Mouse (Mus musculus): ENCODE results near the gene Enox1.

The Enox1 gene

GRCm38 (mm10) chr14:77679877-77680276 lies 523.3 kb downstream of the Enox1 start:
- no peak for DNase-seq (ENCODE audit: low spot score in 2 of 2)

GRCm38 (mm10) chr14:77682888-77683555 lies 526.5 kb downstream of the Enox1 start:
- no peak for DNase-seq (ENCODE audit: low spot score in 2 of 2)

GRCm38 (mm10) chr14:77689816-77690215 lies 533.3 kb downstream of the Enox1 start:
- no peak for DNase-seq (ENCODE audit: low spot score in 2 of 2)

- DNase-seq (ENCODE audit: low spot score in 2 of 2) = no peak
Measured at GRCm38 (mm10) chr14:77705006-77705405, 548.4 kb downstream of the Enox1 start.

- no peak for DNase-seq (ENCODE audit: low spot score in 2 of 2)
Measured at GRCm38 (mm10) chr14:77706511-77707246, 550.1 kb downstream of the Enox1 start.

GRCm38 (mm10) chr14:77707279-77707678 lies 550.7 kb downstream of the Enox1 start:
- no peak for DNase-seq (ENCODE audit: low spot score in 2 of 2)

- no peak for DNase-seq (ENCODE audit: low spot score in 2 of 2)
Measured at GRCm38 (mm10) chr14:77708354-77709150, 552.0 kb downstream of the Enox1 start.

GRCm38 (mm10) chr14:77714931-77715535 lies 558.5 kb downstream of the Enox1 start:
- no peak for DNase-seq (ENCODE audit: low spot score in 2 of 2)

GRCm38 (mm10) chr14:77716981-77717380 lies 560.4 kb downstream of the Enox1 start:
- no peak for DNase-seq (ENCODE audit: low spot score in 2 of 2)

- no peak for DNase-seq (ENCODE audit: low spot score in 2 of 2)
Measured at GRCm38 (mm10) chr14:77718814-77719213, 562.3 kb downstream of the Enox1 start.

- DNase-seq (ENCODE audit: low spot score in 2 of 2) = no peak
Measured at GRCm38 (mm10) chr14:77738056-77738455, 581.5 kb downstream of the Enox1 start.

- no peak for DNase-seq (ENCODE audit: low spot score in 2 of 2)
Measured at GRCm38 (mm10) chr14:77738751-77739365, 582.3 kb downstream of the Enox1 start.

- no peak for DNase-seq (ENCODE audit: low spot score in 2 of 2)
Measured at GRCm38 (mm10) chr14:77739376-77739775, 582.8 kb downstream of the Enox1 start.

- DNase-seq (ENCODE audit: low spot score in 2 of 2) = no peak
Measured at GRCm38 (mm10) chr14:77744638-77745240, 588.2 kb downstream of the Enox1 start.

- no peak for DNase-seq (ENCODE audit: low spot score in 2 of 2)
Measured at GRCm38 (mm10) chr14:77748920-77749319, 592.4 kb downstream of the Enox1 start.

Measured in urinary bladder, adult 18-20 months (tissue).